Mouse (Mus musculus) telencephalon, adult 2 months (tissue): ENCODE data around the gene Srsf1.

Experiments used
- DNase-seq: peaks from one replicate; pipeline ENCODE4 v3.0.0-alpha.2; 2011; ENCODE audit warnings: low read depth, low spot score

Srsf1 gene

GRCm38 (mm10) chr11:88046944-88047794, at the start of gene Srsf1:
Gene Srsf1, plus strand, starts transcription at chr11:88047373.
- peak; percentile 97 for DNase-seq

- DNase-seq = no peak
Measured at GRCm38 (mm10) chr11:87999751-88000150, 47.4 kb upstream of the Srsf1 start.

GRCm38 (mm10) chr11:88002738-88003137, 44.4 kb upstream of the Srsf1 start:
- no peak for DNase-seq

- no peak for DNase-seq
Measured at GRCm38 (mm10) chr11:88004123-88004522, 43.0 kb upstream of the Srsf1 start.

GRCm38 (mm10) chr11:88008641-88009040, 38.5 kb upstream of the Srsf1 start:
- no peak for DNase-seq

DNA sequence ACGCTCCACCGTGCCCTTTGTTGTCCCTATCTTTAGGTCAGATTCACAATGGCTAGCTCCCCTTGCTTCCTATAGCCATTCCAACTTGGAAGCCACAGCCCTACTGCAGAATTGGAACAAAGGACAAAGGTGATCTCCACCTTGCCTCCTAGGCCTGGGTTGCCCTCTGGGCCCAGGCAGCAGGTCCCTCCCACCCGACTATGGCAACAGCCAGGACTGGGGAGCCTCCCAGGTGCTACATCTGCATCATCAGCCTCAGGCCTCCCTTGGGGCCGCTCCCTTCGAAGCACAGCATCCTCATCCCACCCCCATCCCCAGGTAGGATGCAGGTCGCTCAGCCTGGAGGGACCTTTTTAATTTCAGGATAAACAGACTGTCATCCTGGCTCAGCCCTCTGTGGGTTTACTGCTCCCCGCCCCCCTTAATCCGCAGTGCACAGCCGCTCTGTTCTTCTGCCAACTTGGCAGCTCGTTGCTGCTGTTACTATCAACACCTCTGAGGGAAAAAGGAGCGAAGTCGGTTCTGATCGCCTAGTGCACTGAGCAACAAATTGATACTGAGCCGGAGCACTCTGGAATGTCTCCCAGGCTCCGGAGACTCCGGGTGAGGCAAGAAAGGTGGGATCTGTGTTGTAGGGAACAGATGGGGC, 37.5 kb upstream of the Srsf1 start:
- no peak for DNase-seq

GRCm38 (mm10) chr11:88011208-88011913, 35.8 kb upstream of the Srsf1 start:
- no peak for DNase-seq

GRCm38 (mm10) chr11:88011914-88012419, 35.2 kb upstream of the Srsf1 start:
- DNase-seq = no peak

GRCm38 (mm10) chr11:88012621-88013244, 34.4 kb upstream of the Srsf1 start:
- no peak for DNase-seq

DNA sequence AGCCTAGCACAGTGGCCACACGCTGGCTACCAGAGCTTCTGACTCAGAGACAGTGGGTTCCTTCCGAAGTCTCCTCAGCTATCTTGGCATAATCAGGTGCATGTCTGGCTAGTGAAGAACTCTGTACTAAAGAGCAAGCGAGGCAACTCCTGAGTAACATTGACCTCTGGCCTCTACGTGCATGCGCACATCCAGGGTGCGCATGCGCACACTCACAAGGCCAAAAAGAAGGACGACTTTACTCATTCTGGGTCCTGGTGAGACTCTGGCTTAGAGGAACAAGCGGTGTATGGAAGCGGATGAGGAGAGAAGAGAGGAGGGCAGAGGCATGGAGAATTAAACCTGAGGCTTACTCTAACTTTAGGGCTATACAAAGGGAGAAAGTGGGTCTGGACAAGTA, 33.5 kb upstream of the Srsf1 start:
- no peak for DNase-seq

DNA sequence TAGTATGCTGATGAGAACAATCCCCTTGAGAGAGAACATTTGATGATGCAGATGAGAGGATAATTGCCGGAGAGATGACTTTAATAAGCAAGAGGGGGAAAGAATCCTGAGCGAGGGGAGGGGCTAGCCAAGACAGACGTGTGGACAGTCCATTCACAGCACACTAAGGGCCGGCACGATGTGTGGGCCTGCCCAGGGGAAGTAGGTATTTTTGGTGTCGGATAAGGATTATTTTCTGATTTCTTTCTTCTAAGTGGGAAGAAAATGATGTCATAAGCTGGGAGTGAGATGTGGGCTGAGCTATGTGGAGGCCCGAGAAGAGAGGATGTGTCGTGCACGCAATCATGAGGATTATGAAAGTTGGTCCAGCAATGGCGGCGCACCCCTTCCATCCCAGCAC, 32.0 kb upstream of the Srsf1 start:
- peak; percentile 50 for DNase-seq

DNA sequence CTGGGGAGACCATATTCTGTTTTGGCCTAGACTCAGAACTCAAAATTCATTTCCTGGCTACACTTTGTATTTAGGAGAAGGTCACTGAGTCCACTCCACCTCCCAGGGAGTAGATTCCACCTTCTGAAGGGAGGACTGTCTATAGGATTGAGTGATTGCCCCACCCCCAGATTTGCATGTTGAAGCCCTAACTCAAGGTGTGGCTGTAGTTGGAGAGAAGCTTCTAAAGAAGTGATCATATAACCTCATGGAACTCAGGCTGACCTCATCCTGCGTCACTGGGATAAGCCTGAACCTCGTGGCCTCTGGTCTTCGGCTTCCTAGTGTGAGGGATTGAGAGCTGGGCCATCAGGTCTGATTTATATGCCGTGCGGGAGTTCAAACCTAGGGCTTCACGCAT, 31.4 kb upstream of the Srsf1 start:
- DNase-seq = no peak

- no peak for DNase-seq
Measured at GRCm38 (mm10) chr11:88023933-88024332, 23.2 kb upstream of the Srsf1 start.

- DNase-seq = no peak
Measured at GRCm38 (mm10) chr11:88027391-88028035, 19.7 kb upstream of the Srsf1 start.

DNA sequence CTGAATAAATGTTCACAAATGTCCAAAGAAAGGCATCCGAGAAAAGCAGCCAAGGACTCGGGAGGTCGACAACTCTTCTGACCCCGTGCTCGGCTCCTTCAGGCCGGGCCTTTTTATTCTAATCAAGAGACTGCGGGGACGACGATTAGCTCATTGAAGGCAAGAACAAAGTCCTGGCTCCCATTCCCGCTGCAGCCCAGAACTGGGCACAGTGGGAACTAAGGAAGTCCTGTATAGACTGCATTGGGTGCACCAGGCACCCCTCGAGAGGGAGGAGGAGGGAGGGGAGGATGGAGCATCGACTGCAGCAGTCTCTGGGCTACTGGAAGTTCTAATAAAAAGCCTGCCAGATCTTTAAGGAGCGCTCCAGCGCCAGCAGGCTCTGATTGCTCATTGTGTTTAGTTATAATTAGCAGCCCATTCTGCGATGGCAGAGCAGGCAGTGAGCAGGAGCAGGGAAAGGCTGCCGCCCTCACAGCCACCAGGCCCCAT, 18.9 kb upstream of the Srsf1 start:
- DNase-seq = peak; percentile 62

DNA sequence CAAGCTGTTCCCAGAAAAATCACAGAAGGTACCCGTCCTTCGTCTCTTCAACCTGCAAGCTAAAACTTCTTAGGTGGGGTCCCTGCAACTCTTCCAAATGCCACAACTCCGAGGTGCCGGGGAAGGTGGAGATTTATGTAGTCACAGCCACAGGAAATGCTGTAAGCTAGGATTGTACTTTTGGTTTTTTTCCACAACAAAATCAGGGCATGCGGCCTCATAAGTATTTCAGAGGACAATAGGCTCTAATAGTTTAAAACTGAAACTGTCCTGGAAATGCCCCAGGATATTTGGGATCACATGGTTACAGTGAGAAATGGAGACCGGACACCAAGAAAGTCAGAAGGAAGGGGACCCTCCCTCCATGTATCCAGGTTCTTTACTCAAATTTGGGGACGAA, 17.0 kb upstream of the Srsf1 start:
- DNase-seq = no peak

DNA sequence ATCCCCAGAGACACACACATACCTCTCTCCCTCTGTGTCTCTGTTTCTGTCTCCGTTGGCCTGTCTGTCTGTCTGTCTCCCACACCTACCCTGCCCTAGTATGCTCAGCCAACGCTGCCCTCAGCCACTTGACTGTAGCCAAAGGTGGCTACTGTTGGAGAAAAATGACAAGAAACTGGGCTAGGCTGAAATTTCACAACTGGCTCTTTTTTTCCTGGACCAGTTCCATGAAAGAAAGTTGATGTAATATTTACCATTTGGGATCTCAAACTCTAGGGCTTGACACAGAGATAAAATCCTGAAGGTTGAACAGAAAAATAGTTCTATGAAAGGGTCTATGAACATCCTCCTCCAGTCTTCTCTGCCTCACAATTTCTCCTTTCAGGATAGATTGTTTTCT, 16.3 kb upstream of the Srsf1 start:
- no peak for DNase-seq

DNA sequence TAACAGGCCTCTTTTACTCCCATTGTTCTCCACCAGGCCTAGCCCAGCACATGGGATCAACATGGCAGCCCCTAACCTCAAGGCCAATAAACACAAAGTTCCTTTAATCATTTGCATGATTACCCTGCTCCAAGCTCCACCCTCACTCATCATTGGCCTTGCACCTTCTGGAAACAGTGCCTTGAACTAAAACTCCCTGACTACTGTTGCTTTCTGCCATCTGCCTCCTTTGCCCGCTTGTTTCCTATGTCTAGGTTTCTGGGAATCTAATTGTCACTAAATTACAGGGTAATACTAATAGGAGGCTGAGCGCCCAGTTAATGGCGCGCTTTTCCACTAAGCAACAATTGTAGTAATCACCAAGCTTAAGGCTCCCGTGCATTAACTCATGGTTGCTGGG, 15.4 kb upstream of the Srsf1 start:
- DNase-seq = no peak

GRCm38 (mm10) chr11:88035970-88036369, 11.2 kb upstream of the Srsf1 start:
- DNase-seq = no peak

- no peak for DNase-seq
Measured at GRCm38 (mm10) chr11:88036761-88037251, 10.4 kb upstream of the Srsf1 start.

- DNase-seq = no peak
Measured at GRCm38 (mm10) chr11:88037386-88037785, 9.8 kb upstream of the Srsf1 start.
